In genomic region chrX:71816931-71817361, GRCm38 (mm10) we compare ENCODE assay signal across 8 mouse cellular contexts. TPM values are rescaled to one million over a fixed set of nuclear protein-coding genes. Genes with fewer than 3 reads are reported as not detected.
DNase-seq lines count a peak whose midpoint lies in the region; ATAC-seq and TF ChIP-seq lines count a peak whose summit lies in the region.

No protein-coding gene starts in this region.

- no peaks in the 10 kb centered on the region for H3K27me3 ChIP-seq in thymus, adult 2 months (ENCODE audit: control insufficient read depth, insufficient read depth, low read length)
- H3K27me3 ChIP-seq in intestine, postnatal 0 days (replicated peaks; ENCODE audit: control insufficient read depth, insufficient read depth, low read length): no peaks in the 10 kb centered on the region
- no peaks in the 10 kb centered on the region for H3K27me3 ChIP-seq in neural tube, embryonic 12.5 days (replicated peaks)

- no peak for TF ChIP-seq CTCF in thymus, adult 2 months (IDR thresholded peaks at IDR 0.05; ENCODE audit: borderline replicate concordance, control insufficient read depth, extremely low read depth, insufficient read depth, low read length, poor library complexity)
- no peak for TF ChIP-seq CTCF in intestine, postnatal 0 days (IDR thresholded peaks at IDR 0.05; ENCODE audit: low read depth)

- peak overlapping the region; percentile 44; the same call in 1 of the 2 replicates for H3K27ac ChIP-seq in thymus, adult 2 months (ENCODE audit: control insufficient read depth, insufficient read depth, low read length)
- H3K27ac ChIP-seq in intestine, postnatal 0 days (ENCODE audit: low read depth, low read length): peak overlapping the region; percentile 82
- no peak overlapping the region for H3K27ac ChIP-seq in neural tube, embryonic 12.5 days

- peak; percentile 21; the same call in 1 of the 2 replicates for ATAC-seq in frontal cortex, adult (ENCODE audit: low TSS enrichment)
- ATAC-seq in intestine, postnatal 0 days: peak; percentile 34
- ATAC-seq in neural tube, embryonic 12.5 days (ENCODE audit: low FRiP score, low read depth): peak; percentile 81; the same call in 1 of the 2 replicates

- DNase-seq in frontal cortex, adult 2 months (ENCODE audit: extremely low spot score in 1 of 2, low spot score in 1 of 2): no peak
- DNase-seq in thymus, adult 2 months: no peak
- no peak for DNase-seq in thymus, postnatal 10 days (ENCODE audit: low spot score in 2 of 2)
- DNase-seq in ovary, postnatal 10 days (ENCODE audit: low spot score): no peak
- no peak for DNase-seq in cerebellum, postnatal 10 days

- WGBS in thymus, adult 2 months: under 1% methylated on average over 14 of the region's 14 CpGs
- WGBS in intestine, postnatal 0 days: 19% methylated on average over 14 of the region's 14 CpGs
- WGBS in neural tube, embryonic 12.5 days: 16% methylated on average over 14 of the region's 14 CpGs

- TF ChIP-seq POLR2A in thymus, adult 2 months (IDR thresholded peaks at IDR 0.05; ENCODE audit: control insufficient read depth, extremely low read depth, insufficient read depth, low read length, poor library complexity): no peak

- H3K36me3 ChIP-seq in thymus, adult 2 months (ENCODE audit: control insufficient read depth, insufficient read depth, low read length): no peaks in the 10 kb centered on the region
- H3K36me3 ChIP-seq in intestine, postnatal 0 days (ENCODE audit: control insufficient read depth, insufficient read depth): no peaks in the 10 kb centered on the region
- no peaks in the 10 kb centered on the region for H3K36me3 ChIP-seq in neural tube, embryonic 12.5 days

- H3K4me3 ChIP-seq in thymus, adult 2 months (ENCODE audit: control insufficient read depth, insufficient read depth, low read length): peak overlapping the region; percentile 99
- H3K4me3 ChIP-seq in intestine, postnatal 0 days (ENCODE audit: low read depth, low read length): peak overlapping the region; percentile 71
- H3K4me3 ChIP-seq in neural tube, embryonic 12.5 days: peak overlapping the region; percentile 61

- no peaks in the 10 kb centered on the region for H3K4me1 ChIP-seq in thymus, adult 2 months (replicated peaks; ENCODE audit: control insufficient read depth, insufficient read depth, low read length)
- H3K4me1 ChIP-seq in intestine, postnatal 0 days (replicated peaks; ENCODE audit: control insufficient read depth, insufficient read depth, low read length): no peaks in the 10 kb centered on the region
- H3K4me1 ChIP-seq in neural tube, embryonic 12.5 days: no peaks in the 10 kb centered on the region

- H3K4me2 ChIP-seq in intestine, postnatal 0 days (replicated peaks; ENCODE audit: low read depth): peak overlapping the region; percentile 65
- peak overlapping the region; percentile 56 for H3K4me2 ChIP-seq in neural tube, embryonic 12.5 days (replicated peaks)

- no peaks in the 10 kb centered on the region for H3K9me3 ChIP-seq in intestine, postnatal 0 days (ENCODE audit: control insufficient read depth)
- H3K9me3 ChIP-seq in neural tube, embryonic 12.5 days: no peaks in the 10 kb centered on the region

- H3K9ac ChIP-seq in intestine, postnatal 0 days (ENCODE audit: low read depth, low read length): peak overlapping the region; percentile 57
- H3K9ac ChIP-seq in neural tube, embryonic 12.5 days: peak overlapping the region; percentile 67

RNA-seq across cellular contexts. Expression of gene Vma21, which starts 1.2 kb away (rescaled TPM):
- polyA plus RNA-seq in frontal cortex, adult 2 months (2012; rRNA removed): 27.2 and 28.3 TPM in 2 replicates
- 2.7 and 3.0 TPM in 2 replicates for polyA plus RNA-seq in thymus, adult 2 months (2012; rRNA removed)
- 40.8 and 43.6 TPM in 2 replicates for polyA plus RNA-seq in intestine, postnatal 0 days (2015; fragmentation: Nextera tagmentation; extraction: Ambion mirVana)
- 50.9 and 57.2 TPM in 2 replicates for polyA plus RNA-seq in neural tube, embryonic 12.5 days (2016; fragmentation: Nextera tagmentation; extraction: Ambion mirVana)

Comparison
In these comparisons a context has a peak if more than half of its experiments do, and no peak if none do; other contexts are left out.
1. ATAC-seq: peak in every context shown above with its lines; median percentile 81 in neural tube, embryonic 12.5 days; 34 in intestine, postnatal 0 days; 21 in frontal cortex, adult.